Mouse (Mus musculus): ENCODE results near the gene Erc2. TPM values are rescaled to one million over a fixed set of nuclear protein-coding genes. Genes with fewer than 3 reads are reported as not detected.
A peak's percentile ranks its signal among the peaks of the same experiment; 100 is the strongest.

Gene Erc2
- polyA plus RNA-seq, 1 experiment from 2014 or later = 2.4 TPM

GRCm38 (mm10) chr14:28030870-28031269 is 408.6 kb downstream of the Erc2 start:
- H3K4me3 ChIP-seq = no peak overlapping the region
- no peaks in the 10 kb centered on the region for H3K36me3 ChIP-seq
- H3K27me3 ChIP-seq (replicated peaks) = no peaks in the 10 kb centered on the region
- no peak overlapping the region for H3K9ac ChIP-seq
- no peaks in the 10 kb centered on the region for H3K9me3 ChIP-seq
- ATAC-seq (ENCODE audit: extremely low read depth, insufficient number of reproducible peaks, low FRiP score, low TSS enrichment) = no peak
- peaks cover 19% of the 10 kb centered on the region for H3K4me1 ChIP-seq
- 40% methylated on average over 1 of the region's 1 CpGs for WGBS
- no peak overlapping the region for H3K27ac ChIP-seq (replicated peaks)
- H3K4me2 ChIP-seq = no peak overlapping the region

GRCm38 (mm10) chr14:28035013-28035412 is 412.8 kb downstream of the Erc2 start:
- no peaks in the 10 kb centered on the region for H3K36me3 ChIP-seq
- H3K27ac ChIP-seq (replicated peaks) = no peak overlapping the region
- no peaks in the 10 kb centered on the region for H3K27me3 ChIP-seq (replicated peaks)
- H3K9me3 ChIP-seq = no peaks in the 10 kb centered on the region
- no peak for ATAC-seq (ENCODE audit: extremely low read depth, insufficient number of reproducible peaks, low FRiP score, low TSS enrichment)
- 25% methylated on average over 2 of the region's 2 CpGs for WGBS
- no peak overlapping the region for H3K9ac ChIP-seq
- H3K4me2 ChIP-seq = no peak overlapping the region
- peaks cover 19% of the 10 kb centered on the region for H3K4me1 ChIP-seq
- no peak overlapping the region for H3K4me3 ChIP-seq

GRCm38 (mm10) chr14:28043095-28043494 is 420.9 kb downstream of the Erc2 start:
- ATAC-seq (ENCODE audit: extremely low read depth, insufficient number of reproducible peaks, low FRiP score, low TSS enrichment) = no peak
- no peaks in the 10 kb centered on the region for H3K4me1 ChIP-seq
- H3K36me3 ChIP-seq = no peaks in the 10 kb centered on the region
- no peaks in the 10 kb centered on the region for H3K27me3 ChIP-seq (replicated peaks)
- no peak overlapping the region for H3K4me3 ChIP-seq
- 55% methylated on average over 4 of the region's 4 CpGs for WGBS
- H3K9ac ChIP-seq = no peak overlapping the region
- H3K4me2 ChIP-seq = no peak overlapping the region
- H3K27ac ChIP-seq (replicated peaks) = 0 out of 2 replicates have a peak overlapping the region, but pooled peaks have one; percentile 25
- no peaks in the 10 kb centered on the region for H3K9me3 ChIP-seq

- Histone ChIP-seq H3K4me3 (no peak overlapping the region), H3K36me3 (no peaks in the 10 kb centered on the region), H3K4me2 (no peak overlapping the region), H3K9ac (no peak overlapping the region), H3K27me3 (replicated peaks) (no peaks in the 10 kb centered on the region), H3K27ac (replicated peaks) (no peak overlapping the region), H3K4me1 (peaks cover 26% of the 10 kb centered on the region), H3K9me3 (no peaks in the 10 kb centered on the region)
- no peak for ATAC-seq (ENCODE audit: extremely low read depth, insufficient number of reproducible peaks, low FRiP score, low TSS enrichment)
- 67% methylated on average over 5 of the region's 5 CpGs for WGBS
These were observed 429.4 kb downstream of the Erc2 start for GRCm38 (mm10) chr14:28051646-28052045.

GRCm38 (mm10) chr14:28057159-28057884 is 435.1 kb downstream of the Erc2 start:
- peak overlapping the region; percentile 43 for H3K4me2 ChIP-seq
- H3K27me3 ChIP-seq (replicated peaks) = no peaks in the 10 kb centered on the region
- H3K9me3 ChIP-seq = no peaks in the 10 kb centered on the region
- 39% methylated on average over 11 of the region's 11 CpGs for WGBS
- H3K9ac ChIP-seq = no peak overlapping the region; the same call in 1 of the 2 replicates
- no peaks in the 10 kb centered on the region for H3K36me3 ChIP-seq
- no peak for ATAC-seq (ENCODE audit: extremely low read depth, insufficient number of reproducible peaks, low FRiP score, low TSS enrichment)
- peak overlapping the region; percentile 49 for H3K27ac ChIP-seq (replicated peaks)
- H3K4me1 ChIP-seq = peaks cover 47% of the 10 kb centered on the region
- no peak overlapping the region for H3K4me3 ChIP-seq

- WGBS = 21% methylated on average over 18 of the region's 18 CpGs
- H3K27ac ChIP-seq (replicated peaks) = peak overlapping the region; percentile 49; the same call in 1 of the 2 replicates
- no peak overlapping the region for H3K4me3 ChIP-seq
These were observed 435.9 kb downstream of the Erc2 start for GRCm38 (mm10) chr14:28057885-28058860.

GRCm38 (mm10) chr14:28060891-28061290 is 438.7 kb downstream of the Erc2 start:
- no peak overlapping the region for H3K27ac ChIP-seq (replicated peaks)
- peaks cover 38% of the 10 kb centered on the region for H3K4me1 ChIP-seq
- H3K27me3 ChIP-seq (replicated peaks) = no peaks in the 10 kb centered on the region
- no peak overlapping the region for H3K9ac ChIP-seq
- no peak overlapping the region for H3K4me3 ChIP-seq
- H3K9me3 ChIP-seq = no peaks in the 10 kb centered on the region
- 82% methylated on average over 4 of the region's 4 CpGs for WGBS
- H3K36me3 ChIP-seq = no peaks in the 10 kb centered on the region
- ATAC-seq (ENCODE audit: extremely low read depth, insufficient number of reproducible peaks, low FRiP score, low TSS enrichment) = no peak
- no peak overlapping the region for H3K4me2 ChIP-seq

More at GRCm38 (mm10) chr14:28057885-28058860, 435.9 kb downstream of the Erc2 start:
- Histone ChIP-seq H3K27me3 (replicated peaks) (no peaks in the 10 kb centered on the region), H3K9ac (no peak overlapping the region; the same call in 1 of the 2 replicates), H3K4me1 (peaks cover 51% of the 10 kb centered on the region), H3K36me3 (no peaks in the 10 kb centered on the region), H3K4me2 (peak overlapping the region; percentile 43), H3K9me3 (no peaks in the 10 kb centered on the region)
- ATAC-seq (ENCODE audit: extremely low read depth, insufficient number of reproducible peaks, low FRiP score, low TSS enrichment) = no peak

- Histone ChIP-seq H3K4me2 (no peak overlapping the region), H3K36me3 (no peaks in the 10 kb centered on the region), H3K4me3 (no peak overlapping the region), H3K27ac (replicated peaks) (no peak overlapping the region), H3K27me3 (replicated peaks) (no peaks in the 10 kb centered on the region), H3K9me3 (no peaks in the 10 kb centered on the region), H3K4me1 (peaks cover 29% of the 10 kb centered on the region), H3K9ac (no peak overlapping the region)
- WGBS = 73% methylated on average over 3 of the region's 3 CpGs
- ATAC-seq (ENCODE audit: extremely low read depth, insufficient number of reproducible peaks, low FRiP score, low TSS enrichment) = no peak
These were observed 439.6 kb downstream of the Erc2 start for GRCm38 (mm10) chr14:28061649-28062375.

GRCm38 (mm10) chr14:28068021-28068420 is 445.8 kb downstream of the Erc2 start:
- Histone ChIP-seq H3K36me3 (no peaks in the 10 kb centered on the region), H3K9me3 (no peaks in the 10 kb centered on the region), H3K27me3 (replicated peaks) (no peaks in the 10 kb centered on the region), H3K27ac (replicated peaks) (no peak overlapping the region), H3K4me1 (no peaks in the 10 kb centered on the region), H3K4me3 (no peak overlapping the region), H3K4me2 (no peak overlapping the region), H3K9ac (no peak overlapping the region)
- WGBS = 65% methylated on average over 12 of the region's 12 CpGs
- ATAC-seq (ENCODE audit: extremely low read depth, insufficient number of reproducible peaks, low FRiP score, low TSS enrichment) = no peak

GRCm38 (mm10) chr14:28069826-28070225 is 447.6 kb downstream of the Erc2 start:
- no peaks in the 10 kb centered on the region for H3K9me3 ChIP-seq
- no peak overlapping the region for H3K9ac ChIP-seq
- H3K4me3 ChIP-seq = no peak overlapping the region
- H3K27ac ChIP-seq (replicated peaks) = no peak overlapping the region
- no peak overlapping the region for H3K4me2 ChIP-seq
- H3K4me1 ChIP-seq = no peaks in the 10 kb centered on the region
- no peaks in the 10 kb centered on the region for H3K36me3 ChIP-seq
- H3K27me3 ChIP-seq (replicated peaks) = no peaks in the 10 kb centered on the region
- WGBS = 85% methylated on average over 2 of the region's 2 CpGs
- no peak for ATAC-seq (ENCODE audit: extremely low read depth, insufficient number of reproducible peaks, low FRiP score, low TSS enrichment)

GRCm38 (mm10) chr14:28072561-28072960 is 450.3 kb downstream of the Erc2 start:
- Histone ChIP-seq H3K27ac (replicated peaks) (no peak overlapping the region), H3K27me3 (replicated peaks) (no peaks in the 10 kb centered on the region), H3K9me3 (no peaks in the 10 kb centered on the region), H3K36me3 (no peaks in the 10 kb centered on the region), H3K4me1 (no peaks in the 10 kb centered on the region), H3K9ac (no peak overlapping the region), H3K4me2 (no peak overlapping the region), H3K4me3 (no peak overlapping the region)
- no peak for ATAC-seq (ENCODE audit: extremely low read depth, insufficient number of reproducible peaks, low FRiP score, low TSS enrichment)
- 74% methylated on average over 3 of the region's 3 CpGs for WGBS

Data from heart, embryonic 13.5 days (tissue).